Mouse (Mus musculus) kidney, adult 10 weeks (tissue): ENCODE results near the gene Gm49369. TPM values are rescaled to one million over a fixed set of nuclear protein-coding genes. Genes with fewer than 3 reads are reported as not detected.

ENCODE experiments used
- polyA plus RNA-seq: library from polyadenylated mRNA; stranded (reverse); fragments of 350-450 nt; fragmentation: Illumina TruSeq; extraction: RNeasy Lipid Tissue Mini Kit (QIAGEN cat#74804); gene quantifications from one replicate; pipeline ENCODE4 v1.2.3, GENCODE M21; 2014; ENCODE audit warnings: low read depth, low replicate concordance

Gene Gm49369
- 33.5 TPM for polyA plus RNA-seq

GRCm38 (mm10) chr7:142382567-142382966 lies at the start of gene Gm49369:
TSS of gene Gm49369 (minus strand) at chr7:142382667.

DNA sequence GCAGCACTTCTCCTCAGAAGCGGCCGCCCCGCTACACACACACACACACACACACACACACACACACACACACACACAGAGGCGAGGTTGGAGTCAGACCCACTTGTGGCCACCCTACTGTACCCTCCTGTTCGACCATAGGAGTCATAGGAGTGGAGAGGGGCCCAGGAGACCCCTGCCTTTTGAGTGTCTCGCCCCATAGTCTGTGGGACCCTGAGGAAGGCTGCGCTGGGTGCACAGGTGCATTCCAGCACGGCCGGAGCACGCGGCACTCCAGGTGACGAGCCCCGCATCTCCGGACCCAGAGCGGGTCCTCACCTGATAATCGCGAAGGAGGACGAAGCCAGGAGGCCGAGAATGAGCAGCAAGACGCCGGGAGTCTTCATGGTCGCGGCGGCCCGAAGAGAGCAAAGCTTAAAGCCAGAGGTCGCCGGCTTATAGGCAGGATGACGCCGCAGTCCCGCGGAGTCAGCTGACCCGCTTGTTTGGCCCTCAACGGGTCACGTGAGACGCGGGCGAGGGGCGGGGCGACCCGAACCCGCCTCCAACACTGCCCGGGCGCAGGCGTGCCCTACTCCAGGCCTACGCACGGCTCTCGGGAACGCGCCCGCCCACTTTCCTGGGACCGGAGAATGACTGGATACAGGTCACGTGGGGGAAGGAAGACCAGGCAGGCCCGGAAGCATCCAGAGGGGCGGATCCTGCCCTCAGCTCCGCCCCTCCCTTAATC lies 5.1 kb upstream of the Gm49369 start, which contains the start of gene Ctsd:
Gene Ctsd, minus strand, starts transcription at position 620 of the 730 bp plus-strand sequence.

DNA sequence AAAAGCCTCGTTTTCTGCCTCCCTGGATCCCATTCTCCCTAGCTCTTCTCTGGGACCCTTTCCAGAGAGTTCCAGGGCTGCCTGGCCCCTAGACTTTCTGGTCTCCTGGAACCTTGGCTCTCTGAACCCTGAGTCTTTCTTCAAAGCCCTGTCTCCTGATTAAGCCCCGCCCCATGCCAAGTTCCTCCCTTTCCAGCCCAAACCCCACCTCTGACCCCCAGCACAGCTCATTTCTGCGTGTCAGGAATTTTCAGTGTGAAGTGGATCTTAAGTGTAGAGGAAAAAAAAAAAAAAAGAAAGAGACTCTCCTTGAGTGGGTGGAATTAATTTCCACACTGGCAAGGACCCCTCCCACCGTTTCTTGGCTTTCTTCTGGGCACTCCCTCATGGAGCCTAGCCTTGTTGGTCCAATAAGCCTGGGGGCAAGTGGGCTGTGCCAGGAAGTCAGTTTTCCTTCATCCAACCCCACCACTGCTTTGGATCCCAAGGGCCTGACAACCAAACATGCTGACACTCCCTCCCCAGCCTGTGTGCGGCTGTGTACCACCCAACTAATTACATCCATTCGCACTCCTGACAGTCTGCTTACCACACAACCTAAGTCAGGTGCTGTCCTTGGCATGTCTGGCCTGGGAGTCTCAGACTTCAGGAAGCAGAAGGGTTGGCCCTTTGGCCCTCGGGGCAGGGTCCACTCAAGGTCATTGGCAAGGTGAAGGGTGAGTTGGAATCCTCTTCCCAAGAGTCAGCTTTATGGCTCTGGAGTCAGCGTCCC lies 8.6 kb downstream of the Gm49369 start, which contains the start of gene Ifitm10:
Gene Ifitm10, minus strand, starts transcription at position 113 of the 772 bp plus-strand sequence.

Other genes starting within 250 kb of the Gm49369 start
- gene Gm39115, start 246.6 kb downstream of the Gm49369 start, polyA plus RNA-seq, result not detected
- not detected for gene Gm45337, start 238.1 kb downstream of the Gm49369 start, polyA plus RNA-seq
- gene Gm29735, start 225.6 kb downstream of the Gm49369 start, polyA plus RNA-seq, result not detected
- gene Gm4553, start 216.9 kb downstream of the Gm49369 start, polyA plus RNA-seq, result not detected
- gene Krtap5-2, start 206.7 kb downstream of the Gm49369 start, polyA plus RNA-seq, result not detected
- not detected for gene Gm10153, start 192.3 kb downstream of the Gm49369 start, polyA plus RNA-seq
- gene Krtap5-3, start 181.3 kb downstream of the Gm49369 start, polyA plus RNA-seq, result not detected
- not detected for gene Gm7579, start 170.8 kb downstream of the Gm49369 start, polyA plus RNA-seq
- gene Krtap5-5, start 152.7 kb downstream of the Gm49369 start, polyA plus RNA-seq, result not detected
- not detected for gene Gm40460, start 141.6 kb downstream of the Gm49369 start, polyA plus RNA-seq
- gene Gm2431, start 124.3 kb downstream of the Gm49369 start, polyA plus RNA-seq, result not detected
- gene Gm4559, start 108.3 kb downstream of the Gm49369 start, polyA plus RNA-seq, result not detected
- not detected for gene Krtap5-1, start 85.5 kb downstream of the Gm49369 start, polyA plus RNA-seq
- gene Krtap5-4, start 79.1 kb downstream of the Gm49369 start, polyA plus RNA-seq, result not detected
- not detected for gene Ifitm10, start 8.9 kb downstream of the Gm49369 start, polyA plus RNA-seq
- 46.4 TPM for gene Ctsd, start 5.4 kb upstream of the Gm49369 start, polyA plus RNA-seq
- gene Syt8, start 52.2 kb upstream of the Gm49369 start, polyA plus RNA-seq, result not detected
- gene Tnni2, start 59.1 kb upstream of the Gm49369 start, polyA plus RNA-seq, result not detected
- 1.6 TPM for gene Lsp1, start 78.1 kb upstream of the Gm49369 start, polyA plus RNA-seq
- gene Tnnt3, start 116.2 kb upstream of the Gm49369 start, polyA plus RNA-seq, result not detected
- gene Mrpl23, start 150.0 kb upstream of the Gm49369 start, polyA plus RNA-seq, result 1.1 TPM